Mouse (Mus musculus) testis, postnatal 14 days (tissue): ENCODE measurements around the gene Flnb.

Experiments
- DNase-seq: peaks from one replicate; pipeline ENCODE4 v3.0.0; 2021; ENCODE audit warnings: low spot score

Gene Flnb

DNA sequence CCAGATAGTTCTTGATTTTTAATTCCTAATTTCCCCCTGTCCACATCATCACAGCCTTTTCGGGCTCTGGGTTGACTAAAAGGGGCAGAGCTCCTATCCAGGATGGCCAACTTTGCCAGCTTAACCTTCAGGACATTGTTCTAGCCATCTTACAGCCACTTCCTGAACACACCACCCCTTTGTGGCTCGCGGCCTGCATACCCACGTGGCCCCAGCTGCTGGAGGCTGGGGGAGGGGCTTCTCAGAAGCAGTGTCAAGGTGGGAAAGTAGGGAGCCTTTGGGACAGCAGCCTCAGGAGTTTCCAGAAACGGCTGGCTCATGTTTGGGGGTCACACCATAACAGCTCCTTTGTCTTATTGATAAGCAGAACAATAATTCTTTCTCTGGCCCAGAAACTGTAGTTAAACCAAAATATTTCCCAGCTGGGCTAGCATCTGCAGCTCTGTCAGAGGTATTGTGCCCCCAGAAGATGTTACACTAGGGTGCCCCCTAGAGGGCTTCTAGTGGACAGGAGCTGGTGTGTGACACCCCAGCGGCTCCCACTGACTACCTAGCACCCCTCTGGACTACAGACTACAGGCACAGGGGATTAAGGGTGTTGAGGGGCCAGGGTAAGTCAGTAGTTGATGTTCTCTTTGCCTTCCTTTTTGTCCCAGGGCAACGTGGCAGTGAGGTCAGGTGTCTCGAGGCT lies 126.7 kb downstream of the Flnb start:
- no peak for DNase-seq

DNA sequence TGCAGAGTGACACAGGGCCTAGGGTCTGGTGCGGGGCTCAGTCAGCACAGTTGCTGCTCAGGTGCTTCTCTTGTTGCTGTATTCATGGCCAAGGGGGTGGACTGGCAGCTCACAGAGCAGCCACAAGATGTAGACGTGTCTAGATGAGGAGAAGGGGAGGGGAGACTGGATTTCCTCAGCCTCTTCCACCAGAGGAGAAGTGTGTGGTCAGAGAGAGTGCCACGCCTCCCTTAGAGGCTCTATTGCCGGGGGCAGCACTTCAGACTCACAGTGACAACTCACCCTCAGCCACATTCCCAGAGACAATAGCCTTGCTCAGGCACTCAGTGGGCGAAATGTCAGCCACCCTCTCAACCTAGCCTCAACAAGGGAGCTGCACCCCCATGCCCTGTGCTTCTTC lies 127.5 kb downstream of the Flnb start:
- no peak for DNase-seq

DNA sequence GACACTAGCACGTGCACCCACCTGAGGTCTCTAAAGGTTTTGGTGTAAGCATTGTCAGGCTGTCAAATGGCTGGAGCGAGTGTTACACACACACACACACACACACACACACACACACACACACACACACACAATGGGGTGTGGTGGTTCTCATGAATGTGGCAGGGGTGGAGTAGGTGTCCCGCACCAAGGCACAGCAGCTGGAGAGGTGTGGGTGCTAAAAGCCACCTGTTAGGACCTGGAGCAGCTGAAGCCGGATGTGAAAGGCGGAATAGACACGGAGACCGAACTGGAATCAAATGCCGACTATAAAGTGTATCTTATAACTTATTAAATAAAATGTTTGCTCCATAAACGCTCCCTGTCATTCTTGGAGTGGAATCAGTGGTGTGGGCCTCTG lies 133.5 kb downstream of the Flnb start:
- DNase-seq, result no peak

DNA sequence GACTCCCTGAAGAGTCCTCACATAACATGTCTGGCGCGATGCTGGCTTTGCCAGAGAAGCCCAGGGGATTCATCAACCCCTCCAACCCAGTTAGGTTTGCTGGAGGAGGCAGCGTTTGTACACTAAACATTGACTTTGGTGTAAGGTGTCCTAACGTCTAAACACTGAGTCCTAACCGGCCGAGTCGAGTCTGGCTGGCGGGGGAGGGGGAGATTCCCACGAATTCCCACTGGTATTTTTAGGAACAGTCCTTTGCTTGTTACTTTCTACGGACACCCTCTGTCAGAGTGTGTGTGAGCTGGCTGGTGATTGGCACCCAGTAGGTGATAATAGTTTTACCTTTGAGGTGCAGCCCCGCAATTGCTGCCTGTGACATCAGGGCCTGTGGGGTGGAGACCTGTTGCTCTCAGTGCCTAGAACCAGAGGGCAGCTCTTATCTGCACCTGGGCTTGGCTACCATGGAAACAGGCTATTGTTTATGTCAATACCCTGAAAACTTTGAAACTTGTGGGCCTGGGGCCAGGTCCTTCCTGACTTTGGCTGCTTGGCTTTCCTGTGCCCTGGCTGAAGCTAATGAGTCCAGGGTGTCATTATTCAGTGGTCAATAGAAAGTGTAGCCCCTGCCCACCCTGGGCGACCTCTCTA lies 135.0 kb downstream of the Flnb start:
- DNase-seq, result peak; percentile 33

DNA sequence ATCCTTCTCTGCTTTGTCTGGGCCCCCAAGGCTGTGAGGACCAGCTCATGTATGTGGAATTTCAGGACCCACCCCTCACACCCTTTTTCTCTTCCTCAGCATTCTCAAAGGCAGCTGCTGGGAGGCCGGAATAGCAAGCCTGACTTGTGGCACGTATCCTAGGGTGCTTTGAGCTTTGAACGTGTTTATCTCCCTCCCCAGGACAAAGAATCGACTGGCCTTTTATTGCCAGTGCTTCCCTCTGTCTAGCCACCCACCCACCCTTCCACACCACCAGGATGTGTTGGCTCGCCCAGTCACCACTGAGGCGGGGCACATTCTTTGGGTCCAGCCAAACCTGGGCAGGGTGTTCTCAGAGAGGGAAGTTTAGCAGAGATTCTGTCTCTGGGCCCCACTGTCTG lies 136.3 kb downstream of the Flnb start:
- no peak for DNase-seq

DNA sequence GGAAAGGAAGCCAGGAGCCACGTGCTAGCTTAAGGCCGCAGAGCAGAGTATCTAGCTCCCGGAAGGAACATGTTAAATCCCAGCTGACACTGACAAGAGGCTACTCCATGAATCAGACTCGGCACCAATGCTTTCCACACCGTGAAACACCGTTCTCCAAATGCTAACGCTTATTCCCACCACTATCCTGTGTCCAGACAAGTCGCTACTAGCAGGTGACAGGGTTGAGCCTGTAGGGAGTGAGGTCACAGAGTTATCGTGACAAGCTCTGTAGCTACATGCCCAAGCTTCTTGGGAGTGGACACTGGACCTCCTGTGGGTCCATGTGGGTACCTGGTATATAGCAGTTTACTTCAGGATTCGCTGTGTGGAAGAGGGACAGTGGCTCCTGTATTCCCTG lies 138.7 kb downstream of the Flnb start:
- DNase-seq, result no peak

DNA sequence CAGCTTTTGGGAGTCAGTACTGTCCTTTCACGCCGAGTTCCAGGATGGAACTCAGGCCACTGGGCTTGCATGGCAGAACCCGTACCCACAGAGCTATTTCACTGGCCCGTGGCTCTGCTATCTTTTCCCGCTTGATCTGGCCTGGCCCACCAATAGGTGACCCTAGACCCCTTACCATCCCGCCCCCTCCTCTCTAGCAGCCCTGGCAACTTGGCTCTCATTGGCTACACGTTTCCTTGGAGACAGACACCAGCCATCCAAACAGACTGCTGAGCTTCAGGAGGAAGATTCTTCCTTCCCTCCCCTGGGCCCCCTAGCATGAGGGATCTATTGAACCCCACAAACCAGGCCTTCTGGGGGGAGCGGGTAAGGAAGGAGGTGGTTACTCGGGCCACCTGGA lies 139.3 kb downstream of the Flnb start, which contains the start of gene Gm45521:
Gene Gm45521 (plus strand): TSS at position 240 of the 400 bp plus-strand sequence.
- DNase-seq, result no peak

DNA sequence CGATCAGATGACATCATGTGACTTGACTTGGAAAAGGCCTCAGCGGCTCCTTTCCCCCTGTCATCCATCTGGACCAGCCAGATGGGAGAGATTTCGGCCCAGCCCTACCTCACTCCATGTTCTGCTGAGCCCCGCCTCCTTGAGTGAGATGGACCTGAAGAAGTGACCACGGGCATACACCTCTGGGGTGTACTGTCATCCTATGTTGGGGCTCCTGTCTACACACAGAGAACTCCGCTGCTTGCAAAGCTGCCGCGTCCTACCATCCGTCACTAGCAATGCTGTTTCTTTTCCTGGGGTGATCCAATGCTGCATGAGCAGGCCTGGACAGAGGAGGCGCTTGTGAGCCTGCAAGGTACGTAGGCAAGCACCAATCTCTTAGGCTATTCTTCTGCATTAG lies 142.9 kb downstream of the Flnb start:
- DNase-seq, result no peak

DNA sequence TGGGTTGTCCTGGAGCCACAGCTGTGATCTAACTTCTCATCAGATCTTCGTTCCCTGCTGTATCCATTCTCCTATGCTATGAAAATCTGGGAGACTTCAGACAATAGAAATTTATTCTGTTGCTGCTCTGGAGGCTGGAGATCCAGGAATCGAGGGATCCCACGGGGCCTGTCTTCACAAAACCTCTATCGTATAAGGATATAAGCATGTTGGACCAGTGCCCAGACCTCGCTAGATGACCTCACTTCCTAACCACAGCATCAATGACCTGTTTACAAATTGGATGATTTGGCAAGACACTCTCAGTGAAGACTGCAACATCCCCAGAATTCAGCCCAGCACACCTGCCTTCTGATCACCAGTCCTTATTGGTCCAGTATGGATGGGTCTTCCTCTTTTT lies 144.0 kb downstream of the Flnb start:
- no peak for DNase-seq

DNA sequence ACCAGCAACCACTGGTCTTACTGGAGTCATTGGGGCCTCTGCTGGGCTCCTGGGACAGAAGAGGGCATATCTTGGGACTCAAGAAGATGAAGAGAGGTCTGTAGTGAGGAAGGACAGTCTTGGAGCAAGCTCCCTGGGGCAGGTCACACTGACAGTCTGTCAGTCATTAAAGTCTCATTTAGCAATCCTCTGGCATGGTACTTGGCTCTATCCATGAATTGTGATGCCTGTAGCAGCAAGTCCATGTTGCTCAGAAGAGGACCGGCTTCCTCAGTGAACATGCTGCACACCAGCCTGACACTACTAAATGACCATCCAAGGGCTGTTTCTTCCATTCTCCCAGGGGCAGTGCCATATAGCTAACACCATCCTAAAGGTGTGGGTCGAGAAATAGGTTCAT lies 144.9 kb downstream of the Flnb start:
- DNase-seq, result no peak

DNA sequence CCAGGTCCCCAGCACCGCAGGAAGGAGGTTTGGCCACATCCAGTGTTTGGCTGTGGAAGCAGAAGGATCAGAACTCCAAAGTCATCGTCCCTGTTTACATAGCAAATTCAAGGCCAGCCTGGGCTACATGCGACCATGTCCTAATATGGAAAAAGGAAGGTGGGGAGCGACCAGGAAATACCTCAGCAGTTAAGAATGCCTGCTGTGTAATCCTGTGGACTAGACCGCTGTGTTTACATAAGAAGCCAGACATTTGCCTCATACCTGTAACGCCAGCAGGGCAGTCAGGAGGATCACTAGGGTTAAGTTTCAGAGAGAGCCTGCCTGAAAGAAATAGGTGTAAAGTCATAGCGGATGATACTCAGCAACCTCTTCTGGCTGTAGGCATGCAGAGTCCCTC lies 145.4 kb downstream of the Flnb start:
- DNase-seq, result no peak

DNA sequence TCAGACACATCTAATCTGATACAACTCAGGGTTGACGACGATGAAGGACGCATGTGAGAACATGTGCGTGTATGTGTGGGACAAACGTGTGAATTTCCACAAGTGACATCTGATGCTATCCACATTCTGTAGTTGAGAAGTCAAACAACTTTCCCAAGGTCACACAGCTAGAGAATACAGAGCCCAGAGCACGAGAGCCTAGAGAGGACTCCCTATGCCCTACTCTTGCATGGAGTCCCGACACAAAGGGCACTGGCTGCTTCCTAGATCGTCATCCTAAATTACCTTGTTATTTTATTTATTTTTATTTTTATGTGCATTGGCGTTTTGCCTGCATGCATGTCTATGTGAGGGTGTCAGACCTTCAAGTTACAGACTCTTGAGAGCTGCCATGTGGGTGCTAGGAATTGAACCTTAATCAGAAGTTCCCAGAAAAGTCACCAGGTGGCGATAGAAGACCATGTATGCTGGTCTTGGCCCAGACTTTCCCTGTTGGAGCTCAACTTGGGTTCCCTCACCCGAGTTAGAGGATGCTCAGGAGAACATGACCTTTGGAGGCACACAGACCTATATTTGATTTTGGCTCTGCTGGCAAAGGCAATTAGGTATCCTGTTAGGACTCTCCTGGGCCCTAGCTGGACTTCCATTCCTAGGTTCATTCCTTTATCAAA lies 146.6 kb downstream of the Flnb start:
- DNase-seq, result no peak

DNA sequence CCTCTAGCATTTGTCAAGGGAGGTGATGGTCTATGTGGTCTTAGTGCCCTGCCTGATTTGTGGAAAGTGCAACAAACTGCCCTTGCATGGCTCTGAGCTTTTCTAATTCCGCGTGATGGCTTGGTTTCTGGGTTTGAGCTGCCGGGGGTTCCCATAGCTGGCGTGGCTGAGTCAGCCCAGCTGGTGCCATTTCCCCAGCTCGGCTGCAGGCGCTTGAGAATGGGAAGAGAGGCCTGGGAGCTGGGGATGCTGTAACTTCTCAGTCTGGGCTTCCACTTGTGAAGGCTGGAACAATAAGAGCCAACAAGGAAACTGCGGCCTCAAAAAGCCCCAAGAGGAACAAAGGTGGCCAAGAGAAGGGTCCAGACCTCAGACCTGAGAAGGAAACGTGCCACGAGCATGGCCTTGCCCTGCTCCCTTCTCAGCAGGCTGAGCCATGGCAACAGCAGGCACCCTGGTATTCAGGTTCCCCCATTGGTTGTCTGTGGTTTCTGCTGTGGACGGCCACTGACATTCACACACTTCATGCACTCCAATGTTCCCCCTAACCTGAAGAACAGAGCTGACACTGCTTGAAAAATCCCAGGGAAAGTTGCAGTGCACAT lies 154.2 kb downstream of the Flnb start:
- DNase-seq, result no peak

DNA sequence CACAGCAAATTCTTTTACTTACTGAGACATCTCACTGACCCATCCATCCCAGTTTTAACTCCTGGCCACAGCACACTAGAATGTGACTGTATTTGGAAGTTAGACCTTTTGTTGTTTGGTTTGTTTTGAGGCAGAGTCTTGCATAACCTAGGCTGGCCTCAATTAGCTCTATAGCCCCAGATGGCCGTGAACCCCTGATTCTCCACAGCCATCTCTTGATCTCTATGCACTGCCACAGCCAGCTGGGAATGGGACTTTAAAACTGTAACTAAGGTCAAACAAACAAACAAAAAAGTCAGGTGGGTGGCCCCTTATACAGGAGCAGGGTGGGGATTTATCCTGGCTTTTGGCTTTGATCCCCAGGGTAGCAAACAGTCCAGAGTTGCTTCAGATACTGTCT lies 156.9 kb downstream of the Flnb start:
- no peak for DNase-seq

DNA sequence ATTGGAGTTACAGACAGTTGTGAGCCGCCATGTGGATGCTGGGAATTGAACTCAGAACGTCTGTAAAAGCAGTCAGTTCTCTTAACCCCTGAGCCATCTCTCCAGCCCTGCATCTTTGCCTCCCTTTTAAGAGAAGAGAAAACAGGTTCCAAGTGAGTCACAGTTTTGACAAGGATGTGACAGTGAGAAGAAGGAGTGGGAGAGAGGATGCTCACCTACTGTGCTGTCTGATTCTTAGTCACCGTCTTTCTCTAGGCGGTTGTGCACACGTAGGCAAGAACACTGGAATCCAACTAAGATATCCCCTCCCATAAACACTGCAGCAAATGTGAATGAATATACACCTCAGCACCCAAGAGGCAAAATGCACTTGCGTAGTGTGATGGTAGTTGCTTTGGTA lies 157.4 kb downstream of the Flnb start:
- no peak for DNase-seq

DNA sequence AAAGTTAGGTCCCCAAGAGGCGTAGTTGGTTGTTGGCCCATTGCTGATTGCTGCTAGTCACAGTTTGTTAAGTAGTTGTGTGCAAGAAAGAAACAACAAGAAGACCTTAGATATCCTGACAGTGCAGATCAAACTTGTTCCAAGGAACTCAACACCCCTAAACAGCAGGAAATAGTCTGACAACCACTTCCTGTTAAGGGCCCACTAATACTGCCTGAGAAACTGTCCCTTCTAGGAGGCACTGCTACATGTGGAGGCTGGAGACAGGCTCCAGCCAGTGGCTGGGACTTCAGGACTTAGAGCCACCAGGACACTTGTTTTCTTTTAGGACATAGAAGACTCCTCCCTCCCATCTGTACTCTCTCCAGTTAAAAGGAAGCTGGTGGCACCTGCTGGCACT lies 159.7 kb downstream of the Flnb start:
- DNase-seq, result no peak

DNA sequence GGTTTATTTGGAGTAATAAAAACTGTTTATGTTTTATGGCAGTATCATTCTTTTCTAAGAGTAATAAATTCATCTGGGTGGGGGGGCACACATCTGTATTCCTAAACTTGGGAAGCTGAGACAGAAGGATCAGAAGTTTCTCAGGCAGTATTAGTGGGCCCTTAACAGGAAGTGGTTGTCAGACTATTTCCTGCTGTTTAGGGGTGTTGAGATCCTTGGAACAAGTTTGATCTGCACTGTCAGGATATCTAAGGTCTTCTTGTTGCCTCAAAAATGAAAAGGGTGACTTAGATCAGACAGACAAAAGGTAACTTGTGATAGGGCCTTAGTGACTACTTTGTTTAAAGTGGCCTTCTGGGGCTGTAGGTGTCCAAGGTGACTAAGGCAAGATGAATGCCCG lies 160.4 kb downstream of the Flnb start:
- no peak for DNase-seq

DNA sequence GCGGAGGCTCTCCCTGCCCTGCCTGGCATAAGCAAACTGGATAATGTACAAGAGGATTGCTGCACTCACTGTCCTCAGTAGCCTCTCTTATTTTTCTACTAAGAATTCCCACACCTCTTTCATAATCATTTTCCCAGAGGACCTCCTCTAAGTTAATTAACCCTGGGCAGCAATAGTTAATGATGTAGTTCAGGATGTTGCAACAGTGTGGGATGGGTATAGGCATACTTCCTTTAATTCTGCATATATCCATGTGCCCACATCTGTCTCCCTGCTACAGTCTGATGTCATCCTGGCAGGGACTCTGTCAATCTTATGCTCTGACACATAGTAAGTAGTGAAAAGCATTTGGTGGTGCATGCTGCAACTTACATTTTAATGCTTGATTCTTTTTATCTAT lies 163.5 kb downstream of the Flnb start:
- no peak for DNase-seq

DNA sequence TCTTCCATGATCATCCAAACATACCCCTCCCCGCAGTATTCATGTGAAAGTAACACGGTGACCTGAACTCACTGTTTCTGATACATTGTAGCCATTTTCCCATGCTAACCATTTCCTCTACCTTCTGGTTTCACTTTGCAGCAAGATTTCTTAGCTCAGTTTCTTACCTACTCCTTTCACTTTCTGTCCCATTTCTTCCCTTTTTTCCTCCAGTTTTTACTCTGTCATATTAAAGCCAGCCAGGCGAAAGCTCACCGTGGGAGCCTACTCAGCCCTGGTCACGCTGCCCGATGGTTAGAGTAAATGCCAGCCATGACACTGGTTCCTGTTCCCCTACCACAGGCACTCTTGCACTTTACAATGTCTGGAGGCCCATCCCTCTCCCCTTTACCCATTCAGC lies 169.2 kb downstream of the Flnb start:
- no peak for DNase-seq

DNA sequence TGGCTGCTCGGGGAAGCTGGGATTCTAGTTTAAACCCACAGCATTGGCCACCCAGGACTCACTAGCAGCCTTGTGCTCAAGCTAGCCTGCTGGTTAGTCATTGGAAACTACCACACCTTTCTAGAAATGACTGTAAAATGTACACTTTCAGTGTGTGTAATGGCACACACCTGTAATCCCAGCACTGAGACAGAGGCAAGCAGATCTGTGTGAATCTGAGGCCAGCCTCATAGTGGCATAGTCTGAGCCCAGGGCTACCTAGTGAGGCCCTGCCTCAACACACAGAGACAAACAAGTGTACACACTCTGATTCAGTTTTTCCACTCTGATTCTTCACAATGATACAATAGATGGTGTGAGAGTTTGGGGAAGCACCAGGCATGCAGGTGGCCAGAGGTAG lies 171.6 kb downstream of the Flnb start:
- DNase-seq, result no peak

DNA sequence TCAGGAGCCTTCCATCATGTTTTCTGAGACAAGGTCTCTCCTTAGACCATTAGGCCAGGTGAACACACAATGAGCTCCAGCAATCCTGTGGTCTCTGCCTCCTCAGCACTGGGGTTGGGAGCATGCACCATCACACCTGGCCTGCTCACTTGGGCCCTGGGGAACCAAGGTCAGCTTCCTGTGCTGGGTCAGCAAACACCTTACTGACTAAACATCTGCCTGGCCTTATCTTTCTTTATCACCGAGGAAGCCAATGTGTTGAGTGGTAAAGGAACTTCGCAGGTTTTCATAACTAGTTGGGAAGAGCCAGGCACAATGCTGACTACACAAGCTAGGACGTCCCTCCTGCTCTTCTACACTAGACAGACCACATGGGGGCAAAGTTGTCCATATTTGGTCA lies 172.2 kb downstream of the Flnb start:
- no peak for DNase-seq

DNA sequence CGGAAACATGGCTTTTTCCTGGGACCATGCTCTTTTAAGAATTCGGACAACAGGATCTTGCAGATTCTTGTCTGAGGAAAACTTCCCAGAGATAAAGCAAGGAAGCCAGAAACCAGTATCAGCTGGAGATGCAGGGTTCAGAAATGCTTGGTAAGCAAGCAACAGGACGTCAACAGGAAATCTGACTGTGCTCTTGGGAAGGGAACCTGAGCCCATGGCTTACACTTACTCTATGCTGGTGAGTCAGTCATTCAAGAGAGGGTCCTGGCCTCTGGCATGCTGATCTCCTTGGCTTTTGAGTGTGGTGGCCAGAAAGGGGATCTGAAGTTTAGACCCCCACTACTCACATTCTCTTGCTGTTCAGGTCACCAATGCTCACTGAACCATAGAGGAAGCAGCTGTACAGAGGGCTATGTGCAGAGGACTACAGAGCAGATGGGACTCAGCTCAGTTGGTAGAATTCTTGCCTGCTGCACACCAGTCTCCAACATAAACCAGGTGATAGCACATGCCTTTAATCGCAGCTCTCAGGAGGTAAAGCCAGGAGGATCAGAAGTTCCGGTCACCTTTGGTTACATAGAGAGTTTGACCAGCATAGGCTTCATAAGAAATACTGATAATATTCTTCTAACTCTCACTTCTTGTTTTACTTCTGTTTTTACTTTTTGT lies 173.5 kb downstream of the Flnb start:
- no peak for DNase-seq

DNA sequence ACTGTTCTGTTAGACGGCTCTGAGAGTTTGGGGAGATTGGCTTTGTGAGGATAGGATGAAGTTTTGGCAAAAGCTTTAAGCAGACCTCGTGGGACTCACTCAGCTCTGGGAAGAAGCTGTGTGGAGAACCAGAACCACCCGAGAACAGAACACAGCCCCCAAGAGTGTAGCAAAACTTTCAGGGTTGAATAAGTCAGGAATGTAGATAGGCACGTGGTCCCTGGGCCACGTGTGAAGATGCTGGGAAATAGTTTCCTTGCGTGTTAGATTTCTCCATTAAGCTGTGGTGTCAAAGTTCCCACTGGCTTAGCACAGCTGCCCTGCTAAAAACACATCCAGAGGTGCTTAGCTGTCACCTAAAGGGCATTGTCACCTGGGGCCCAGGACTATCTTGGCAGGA lies 174.4 kb downstream of the Flnb start:
- no peak for DNase-seq
